Mouse (Mus musculus) spleen, postnatal 0 days (tissue): Measurements from ENCODE around the gene Galk2. TPM values are rescaled to one million over a fixed set of nuclear protein-coding genes. Genes with fewer than 3 reads are reported as not detected.

Source experiments
- polyA plus RNA-seq: library from polyadenylated mRNA; unstranded; fragments of >200 nt; fragmentation: Nextera tagmentation; extraction: Ambion mirVana; gene quantifications from 2 replicates; pipeline ENCODE4 v1.2.1, GENCODE M21; 2015

The Galk2 gene
- polyA plus RNA-seq: 9.8 and 13.8 TPM in 2 replicates

DNA sequence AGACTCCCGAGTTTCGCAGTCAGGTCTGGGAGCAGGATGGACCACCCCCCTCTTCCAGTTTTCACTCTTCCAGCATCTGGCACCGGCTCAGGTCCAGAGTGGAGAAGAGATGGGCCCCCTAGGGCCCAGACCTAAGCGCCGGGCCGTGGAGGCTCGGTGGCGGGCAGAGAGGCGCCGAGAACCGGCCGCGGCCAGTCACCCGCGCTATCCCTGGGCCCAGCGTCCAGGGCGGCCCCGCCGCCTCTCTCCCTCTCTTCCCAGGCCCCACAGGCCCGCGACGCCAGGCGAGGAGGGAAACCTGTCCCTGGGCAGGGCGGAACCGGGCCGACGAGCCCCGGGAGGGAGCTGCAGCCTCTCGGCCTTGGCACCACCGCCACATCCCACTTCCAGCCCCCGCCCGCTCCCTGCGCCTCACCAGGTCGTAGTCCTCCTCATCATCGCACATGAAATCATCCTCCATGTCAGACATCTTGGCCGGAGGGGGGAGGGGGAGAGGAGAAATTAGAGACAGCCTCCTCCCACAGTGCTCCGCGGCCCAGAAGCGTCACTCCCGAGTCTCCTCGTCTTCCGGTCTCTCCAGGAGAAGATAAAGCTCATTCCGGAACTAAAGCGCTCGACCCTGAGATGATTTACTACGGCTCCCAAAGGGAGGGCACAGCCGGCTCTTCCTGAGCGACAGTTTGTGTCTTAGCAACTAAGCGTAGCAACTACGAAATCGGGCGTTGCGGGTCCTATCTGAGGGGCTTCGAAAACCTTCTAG, at the start of gene Galk2, which contains the start of gene Cops2:
Gene Galk2 (plus strand): TSS at position 589 of the 760 bp plus-strand sequence.
Gene Cops2 (minus strand): TSS at position 619 of the 760 bp plus-strand sequence.

Other genes starting within 250 kb of the Galk2 start
- gene Cep152, start 234.0 kb upstream of the Galk2 start, polyA plus RNA-seq: 5.6 and 5.7 TPM in 2 replicates
- 95.0 and 99.8 TPM in 2 replicates for gene Eid1, start 186.0 kb upstream of the Galk2 start, polyA plus RNA-seq
- gene Shc4, start 135.0 kb upstream of the Galk2 start, polyA plus RNA-seq: 0.96 and 1.0 TPM in 2 replicates
- gene Secisbp2l, start 76.2 kb upstream of the Galk2 start, polyA plus RNA-seq: 8.1 and 11.8 TPM in 2 replicates
- 36.5 and 38.0 TPM in 2 replicates for gene Cops2, start within 50 bp of the Galk2 start, polyA plus RNA-seq
- 0.42 and 0.65 TPM in 2 replicates for gene Fgf7, start 175.5 kb downstream of the Galk2 start, polyA plus RNA-seq